Mouse (Mus musculus) brain, embryonic 14.5 days (tissue): ENCODE data around the gene Nectin2. TPM values are rescaled to one million over a fixed set of nuclear protein-coding genes. Genes with fewer than 3 reads are reported as not detected.

Experiments used
- DNase-seq: peaks from one replicate; pipeline ENCODE4 v3.0.0-alpha.2; 2011; ENCODE audit warnings: low read depth
- CTCF ChIP-seq: fragments of 200-500 bp; IDR thresholded peaks from 2 replicates; pipeline ENCODE4 v1.5.1; 2012; ENCODE audit warnings: inconsistent platforms, mild to moderate bottlenecking, moderate library complexity, borderline replicate concordance; ENCODE audit not compliant: insufficient read depth, insufficient read length; ENCODE audit errors: extremely low read depth
- POLR2A ChIP-seq: fragments of 200-500 bp; IDR thresholded peaks from 2 replicates; pipeline ENCODE4 v1.6.1; 2012; ENCODE audit warnings: mild to moderate bottlenecking, inconsistent platforms, borderline replicate concordance; ENCODE audit not compliant: poor library complexity, insufficient read depth, insufficient read length, severe bottlenecking; ENCODE audit errors: extremely low read depth
- polyA plus RNA-seq: library from polyadenylated mRNA; depleted of rRNA; stranded (reverse); fragments of >200 nt; gene quantifications from 2 replicates; pipeline ENCODE4 v1.2.3, GENCODE M21; 2012; rRNA removed

Nectin2 gene
- polyA plus RNA-seq, 1 experiment, result 45.2 TPM

DNA sequence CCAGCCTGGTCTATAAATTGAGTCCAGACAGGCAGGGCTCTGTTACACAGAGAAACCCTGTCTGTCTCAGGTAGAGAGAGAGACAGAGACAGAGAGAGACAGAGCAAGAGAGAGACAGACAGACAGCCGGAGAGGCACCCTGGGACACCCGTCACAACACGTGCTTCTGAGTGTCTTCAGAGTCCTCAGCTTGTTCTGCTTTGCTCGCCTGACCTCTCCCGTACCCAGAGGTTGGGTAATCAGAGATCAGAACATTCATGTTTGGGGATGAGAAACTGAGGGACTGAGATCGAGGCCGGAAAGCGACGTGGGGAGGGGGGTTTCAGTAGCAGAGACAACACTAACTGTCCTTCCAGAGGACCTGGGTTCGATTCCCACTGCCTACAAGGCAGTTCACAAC lies 74.5 kb downstream of the Nectin2 start:
- TF ChIP-seq CTCF, result no peak
- TF ChIP-seq POLR2A, result no peak
- no peak for DNase-seq

DNA sequence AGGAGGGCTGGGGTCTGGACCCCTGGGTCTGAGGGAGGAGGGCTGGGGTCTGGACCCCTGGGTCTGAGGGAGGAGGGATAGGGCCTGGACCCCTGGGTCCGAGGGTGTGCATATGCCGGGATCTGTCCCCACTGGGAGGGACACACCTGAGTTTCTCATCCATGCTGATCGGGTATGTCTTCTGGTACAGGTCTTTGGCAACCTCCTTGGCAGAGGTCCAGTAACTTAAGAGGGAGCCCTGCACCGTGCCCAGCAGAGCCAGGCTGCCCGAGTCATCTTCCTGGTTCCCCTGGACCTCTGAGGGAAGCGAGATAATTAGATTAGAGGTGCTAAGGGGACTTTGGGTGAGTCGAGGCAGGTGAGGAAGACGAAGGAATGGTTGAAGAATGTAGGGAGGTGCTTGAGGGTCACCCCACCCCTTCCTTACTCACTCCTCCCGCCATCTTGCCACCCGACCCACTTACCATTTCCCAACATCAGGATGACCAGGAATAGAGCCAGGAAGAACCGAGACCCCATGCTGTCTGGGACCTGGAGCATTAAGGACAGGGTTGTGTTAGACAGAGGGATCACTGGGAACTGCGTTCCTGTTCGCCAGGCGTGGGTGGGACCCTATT lies 77.1 kb downstream of the Nectin2 start:
- DNase-seq, result no peak
- TF ChIP-seq CTCF (no peak), POLR2A (no peak)

DNA sequence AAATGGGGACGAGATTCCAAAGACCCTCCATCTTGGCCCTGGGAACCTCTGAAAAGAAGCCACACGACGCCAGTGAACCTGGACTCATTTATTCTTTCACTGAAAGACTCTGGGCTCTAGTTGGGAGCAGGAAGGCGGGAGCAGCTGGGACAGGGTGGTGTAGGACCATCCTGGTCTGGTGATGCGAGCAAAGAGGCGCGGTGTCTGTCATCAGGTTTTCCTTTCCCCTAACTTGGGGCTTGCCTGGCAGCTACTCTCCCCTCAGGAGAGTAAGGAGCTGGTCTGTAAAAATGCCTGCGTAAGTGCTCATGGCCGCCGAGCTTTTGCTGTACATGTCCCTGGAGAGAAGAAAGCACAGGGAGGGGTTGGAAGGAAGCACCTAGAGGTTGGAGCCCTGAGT lies 78.8 kb downstream of the Nectin2 start:
- TF ChIP-seq CTCF (no peak), POLR2A (no peak)
- DNase-seq, result no peak

DNA sequence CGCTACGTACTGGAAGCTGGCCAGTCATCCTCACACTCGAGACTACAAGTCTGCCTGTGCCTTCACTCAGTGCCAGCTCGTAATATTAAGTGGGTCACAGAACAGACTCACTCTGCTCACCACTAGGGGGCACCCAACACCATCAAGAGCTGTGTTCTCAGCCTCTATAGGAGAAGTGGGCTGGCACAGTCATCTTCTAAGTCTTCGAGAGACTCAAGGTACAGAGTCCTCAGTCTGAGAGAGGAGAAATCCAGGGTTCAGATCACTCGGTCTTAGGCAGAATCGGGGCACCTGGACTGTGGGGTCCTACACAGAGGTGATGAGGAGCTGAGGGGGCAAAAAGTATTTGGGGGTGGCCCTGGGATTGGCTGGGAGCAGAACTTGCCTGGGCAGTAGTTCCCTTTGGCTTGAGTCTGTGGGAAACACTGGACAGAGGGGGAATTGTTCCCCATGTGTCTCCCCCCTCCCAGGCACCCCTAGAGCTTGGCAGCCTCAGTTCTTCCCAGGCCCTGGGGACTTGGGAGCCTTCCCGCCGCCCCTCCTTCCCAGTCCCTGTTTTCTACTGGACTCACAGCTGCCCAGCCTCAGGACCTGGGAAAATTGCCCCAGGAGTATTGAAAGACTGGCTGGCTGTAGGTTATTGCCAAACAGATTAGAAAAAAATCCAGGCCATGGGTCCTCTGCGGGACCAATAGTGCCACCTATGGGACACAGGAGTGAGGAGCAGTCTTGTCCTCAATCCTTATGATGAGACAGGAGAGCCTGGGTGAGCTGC lies 81.1 kb downstream of the Nectin2 start:
- DNase-seq, result peak; percentile 96
- TF ChIP-seq CTCF (peak; percentile 88), POLR2A (no peak)

DNA sequence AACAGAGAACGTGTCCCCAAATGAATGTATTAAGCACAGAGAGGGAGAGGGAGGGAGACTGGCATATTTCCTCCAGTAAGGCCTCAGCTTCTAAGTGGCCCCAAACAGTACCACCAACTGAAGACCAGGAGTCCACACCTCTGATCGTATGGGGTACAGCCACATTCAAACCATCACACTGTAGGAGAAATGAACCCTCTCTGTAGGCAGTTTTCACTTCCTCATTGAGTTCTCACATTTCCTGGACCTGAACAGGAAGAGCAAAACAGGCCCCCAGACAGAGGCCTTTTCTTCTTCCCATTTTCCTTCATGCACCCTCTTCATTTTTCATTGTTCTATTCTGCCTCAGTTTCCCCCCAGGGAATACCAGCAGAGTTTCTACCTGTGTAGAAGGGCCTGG lies 82.8 kb downstream of the Nectin2 start:
- DNase-seq, result no peak
- TF ChIP-seq POLR2A (no peak), CTCF (no peak)

DNA sequence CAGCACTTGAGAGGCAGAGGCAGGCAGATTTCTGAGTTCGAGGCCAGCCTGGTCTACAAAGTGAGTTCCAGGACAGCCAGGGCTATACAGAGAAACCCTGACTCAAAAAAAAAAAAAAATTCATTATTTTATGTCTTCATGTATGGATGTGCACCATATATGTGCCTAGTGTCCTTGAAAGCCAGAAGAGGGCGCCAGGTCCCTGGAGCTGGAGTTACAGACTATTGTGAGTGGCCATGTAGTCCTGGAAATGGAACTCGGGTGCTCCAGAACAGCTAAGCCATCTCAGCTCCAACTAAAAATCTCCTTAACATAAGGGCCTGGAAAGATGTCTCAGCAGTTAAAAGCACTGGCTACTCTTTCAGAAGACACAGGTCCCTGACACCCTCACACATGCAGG lies 83.5 kb downstream of the Nectin2 start:
- no peak for TF ChIP-seq POLR2A
- TF ChIP-seq CTCF, result no peak

More for the DNA sequence above, 83.5 kb downstream of the Nectin2 start:
- DNase-seq, result peak; percentile 8

Other genes with a start within 250 kb of the Nectin2 start
- gene Bloc1s3, start 242.1 kb downstream of the Nectin2 start, polyA plus RNA-seq, result 11.2 and 14.6 TPM in 2 replicates
- 29.0 and 38.3 TPM in 2 replicates for gene Trappc6a, start 242.1 kb downstream of the Nectin2 start, polyA plus RNA-seq
- 0.51 and 0.68 TPM in 2 replicates for gene Nkpd1, start 232.6 kb downstream of the Nectin2 start, polyA plus RNA-seq
- gene Ppp1r37, start 187.4 kb downstream of the Nectin2 start, polyA plus RNA-seq, result 116 and 136 TPM in 2 replicates
- 1.4 and 1.6 TPM in 2 replicates for gene Zfp296, start 173.2 kb downstream of the Nectin2 start, polyA plus RNA-seq
- gene Gemin7, start 172.9 kb downstream of the Nectin2 start, polyA plus RNA-seq, result 67.3 and 72.9 TPM in 2 replicates
- 154 and 197 TPM in 2 replicates for gene Clasrp, start 146.0 kb downstream of the Nectin2 start, polyA plus RNA-seq
- gene Relb, start 121.0 kb downstream of the Nectin2 start, polyA plus RNA-seq, result 4.8 and 5.3 TPM in 2 replicates
- 89.4 and 114 TPM in 2 replicates for gene Clptm1, start 85.5 kb downstream of the Nectin2 start, polyA plus RNA-seq
- 0.30 TPM in 2 replicates for gene Apoc2, start 72.5 kb downstream of the Nectin2 start, polyA plus RNA-seq
- gene Gm44805, start 69.1 kb downstream of the Nectin2 start, polyA plus RNA-seq, result not detected in 2 replicates
- gene Apoc4, start 69.0 kb downstream of the Nectin2 start, polyA plus RNA-seq, result not detected in 2 replicates
- gene Apoc1, start 57.8 kb downstream of the Nectin2 start, polyA plus RNA-seq, result 0.81 and 2.0 TPM in 2 replicates
- gene Apoe, start 51.3 kb downstream of the Nectin2 start, polyA plus RNA-seq, result 235 and 295 TPM in 2 replicates
- 111 and 131 TPM in 2 replicates for gene Tomm40, start 35.0 kb downstream of the Nectin2 start, polyA plus RNA-seq
- gene Bcam, start 20.5 kb upstream of the Nectin2 start, polyA plus RNA-seq, result 13.8 and 19.5 TPM in 2 replicates
- 0.33 and 0.58 TPM in 2 replicates for gene Cblc, start 46.3 kb upstream of the Nectin2 start, polyA plus RNA-seq
- 0.47 and 0.92 TPM in 2 replicates for gene Bcl3, start 72.3 kb upstream of the Nectin2 start, polyA plus RNA-seq
- 17.1 and 18.8 TPM in 2 replicates for gene Gm19345, start 101.5 kb upstream of the Nectin2 start, polyA plus RNA-seq
- not detected in 2 replicates for gene Ceacam16, start 110.8 kb upstream of the Nectin2 start, polyA plus RNA-seq
- gene Ceacam19, start 137.5 kb upstream of the Nectin2 start, polyA plus RNA-seq, result 0.03 and 0.15 TPM in 2 replicates
- gene Pvr, start 170.7 kb upstream of the Nectin2 start, polyA plus RNA-seq, result 8.1 and 11.9 TPM in 2 replicates
- not detected in 2 replicates for gene Igsf23, start 200.3 kb upstream of the Nectin2 start, polyA plus RNA-seq
- gene Ceacam20, start 214.9 kb upstream of the Nectin2 start, polyA plus RNA-seq, result not detected in 2 replicates
- gene Nlrp9b, start 241.0 kb upstream of the Nectin2 start, polyA plus RNA-seq, result not detected in 2 replicates